Mouse (Mus musculus): ENCODE results near the gene Plekhb1. TPM values are rescaled to one million over a fixed set of nuclear protein-coding genes. Genes with fewer than 3 reads are reported as not detected.

Gene Plekhb1
- polyA plus RNA-seq, 1 experiment from 2014 or later, result 15.5 TPM

DNA sequence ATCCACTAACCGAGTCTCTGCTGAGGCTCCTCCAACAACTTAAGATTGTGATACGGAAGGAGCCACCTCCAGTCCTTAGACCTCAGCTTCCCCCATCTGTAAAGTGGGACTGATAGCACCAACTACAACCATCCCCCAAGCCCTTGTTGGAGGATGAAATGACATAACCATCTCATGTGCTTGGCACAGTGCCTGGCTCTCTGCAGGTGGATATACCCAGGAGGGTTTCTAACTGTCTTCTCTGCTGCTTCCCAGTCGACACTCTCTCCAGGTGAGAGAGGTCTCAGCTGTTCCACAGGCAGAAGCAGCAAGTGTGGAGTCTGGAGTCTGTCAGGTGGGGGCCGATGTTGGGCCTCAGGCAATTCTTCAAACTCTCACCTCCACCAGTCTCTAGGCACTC lies 11.2 kb downstream of the Plekhb1 start:
- H3K9me3 ChIP-seq (ENCODE audit: control insufficient read depth, low read depth, low read length), result no peaks in the 10 kb centered on the region
- no peak for ATAC-seq (ENCODE audit: insufficient number of reproducible peaks, insufficient read depth, low FRiP score, low read depth)
- no peaks in the 10 kb centered on the region for H3K27me3 ChIP-seq (ENCODE audit: control insufficient read depth, insufficient read depth, low read length)
- no peak overlapping the region for H3K27ac ChIP-seq (ENCODE audit: low read length)
- H3K4me2 ChIP-seq (replicated peaks; ENCODE audit: low read depth, low read length), result no peak overlapping the region
- WGBS, result 61% methylated on average over 4 of the region's 4 CpGs
- H3K9ac ChIP-seq (replicated peaks; ENCODE audit: low read depth, low read length), result no peak overlapping the region
- peaks cover 9% of the 10 kb centered on the region; the same call in 1 of the 2 replicates for H3K36me3 ChIP-seq (ENCODE audit: control insufficient read depth, insufficient read depth, low read length)
- no peaks in the 10 kb centered on the region for H3K4me1 ChIP-seq (ENCODE audit: control insufficient read depth, insufficient read depth, low read length)
- no peak overlapping the region for H3K4me3 ChIP-seq (ENCODE audit: low read depth, low read length)

DNA sequence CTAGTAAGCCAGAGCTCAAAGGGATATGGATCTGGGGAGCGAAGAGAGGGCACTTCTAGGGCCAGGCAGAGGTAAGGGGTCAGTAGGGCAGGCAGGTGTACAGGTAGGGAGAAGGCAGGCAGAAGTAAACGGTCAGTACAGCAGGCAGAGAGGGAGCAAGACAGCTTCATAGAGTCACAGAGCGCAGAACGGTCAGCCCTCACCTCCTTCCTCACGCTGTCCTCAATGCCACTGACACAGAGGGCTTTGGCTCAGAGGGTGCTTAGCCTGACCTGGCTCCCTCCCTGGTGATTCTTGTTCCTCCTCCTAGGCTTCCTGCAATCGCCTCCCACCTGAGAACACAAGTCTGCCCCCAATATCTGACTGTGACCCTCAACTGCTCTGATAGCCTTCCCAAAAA lies 11.8 kb downstream of the Plekhb1 start:
- no peaks in the 10 kb centered on the region for H3K9me3 ChIP-seq (ENCODE audit: control insufficient read depth, low read depth, low read length)
- 77% methylated on average over 6 of the region's 6 CpGs for whole genome bisulfite sequencing
- ATAC-seq (ENCODE audit: insufficient number of reproducible peaks, insufficient read depth, low FRiP score, low read depth), result no peak

DNA sequence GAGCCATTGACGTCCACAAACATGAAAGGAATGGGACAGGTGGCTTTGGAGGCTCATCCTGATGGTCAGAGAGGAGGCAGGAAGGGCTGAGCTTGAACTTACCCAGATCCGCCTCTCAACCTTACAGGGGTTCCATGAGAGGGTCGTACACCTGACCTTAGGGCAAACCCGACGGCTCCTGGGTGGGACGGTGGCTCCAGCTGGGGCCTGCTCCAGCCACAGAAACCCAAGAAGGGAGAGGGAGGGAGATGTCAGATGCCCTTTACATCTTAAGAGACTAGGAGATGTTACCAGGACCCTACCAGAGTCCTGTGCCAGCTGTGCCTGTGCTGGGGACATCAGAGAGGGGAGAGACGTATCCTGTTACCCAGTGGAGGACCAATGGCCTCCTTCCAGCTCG lies 12.4 kb downstream of the Plekhb1 start:
- 62% methylated on average over 8 of the region's 8 CpGs for WGBS
- no peak overlapping the region for H3K4me2 ChIP-seq (replicated peaks; ENCODE audit: low read depth, low read length)
- no peak overlapping the region for H3K27ac ChIP-seq (ENCODE audit: low read length)
- no peak overlapping the region for H3K4me3 ChIP-seq (ENCODE audit: low read depth, low read length)
- H3K27me3 ChIP-seq (ENCODE audit: control insufficient read depth, insufficient read depth, low read length), result no peaks in the 10 kb centered on the region
- ATAC-seq (ENCODE audit: insufficient number of reproducible peaks, insufficient read depth, low FRiP score, low read depth), result no peak
- no peaks in the 10 kb centered on the region for H3K9me3 ChIP-seq (ENCODE audit: control insufficient read depth, low read depth, low read length)
- H3K9ac ChIP-seq (replicated peaks; ENCODE audit: low read depth, low read length), result no peak overlapping the region
- H3K36me3 ChIP-seq (ENCODE audit: control insufficient read depth, insufficient read depth, low read length), result peaks cover 9% of the 10 kb centered on the region; the same call in 1 of the 2 replicates
- no peaks in the 10 kb centered on the region for H3K4me1 ChIP-seq (ENCODE audit: control insufficient read depth, insufficient read depth, low read length)

More for the DNA sequence above, 11.8 kb downstream of the Plekhb1 start:
- no peaks in the 10 kb centered on the region for H3K4me1 ChIP-seq (ENCODE audit: control insufficient read depth, insufficient read depth, low read length)
- H3K27me3 ChIP-seq (ENCODE audit: control insufficient read depth, insufficient read depth, low read length), result no peaks in the 10 kb centered on the region
- no peak overlapping the region for H3K9ac ChIP-seq (replicated peaks; ENCODE audit: low read depth, low read length)
- H3K4me2 ChIP-seq (replicated peaks; ENCODE audit: low read depth, low read length), result no peak overlapping the region
- H3K4me3 ChIP-seq (ENCODE audit: low read depth, low read length), result no peak overlapping the region
- H3K36me3 ChIP-seq (ENCODE audit: control insufficient read depth, insufficient read depth, low read length), result peaks cover 9% of the 10 kb centered on the region; the same call in 1 of the 2 replicates
- H3K27ac ChIP-seq (ENCODE audit: low read length), result no peak overlapping the region

DNA sequence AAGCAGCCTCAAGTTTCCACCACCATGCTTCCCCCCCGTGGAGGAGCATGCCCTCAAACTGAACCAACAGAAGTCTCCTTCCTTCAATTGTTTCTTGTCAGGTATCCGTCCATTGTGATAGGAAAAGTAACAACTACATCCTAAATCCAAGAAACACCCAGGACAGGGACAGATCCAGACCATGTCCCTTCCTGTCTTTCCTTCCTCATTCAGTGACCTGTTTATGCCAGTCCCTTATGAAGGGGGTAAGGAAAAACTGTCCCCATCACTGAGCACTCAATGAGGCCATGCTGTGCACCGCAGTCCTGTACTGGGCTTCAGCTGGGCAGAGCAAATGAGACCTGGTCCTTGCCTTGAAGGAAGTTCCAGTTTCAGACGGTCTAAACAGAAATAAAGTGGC lies 13.1 kb downstream of the Plekhb1 start:
- Histone ChIP-seq H3K36me3 (ENCODE audit: control insufficient read depth, insufficient read depth, low read length) (peaks cover 9% of the 10 kb centered on the region; the same call in 1 of the 2 replicates), H3K9ac (replicated peaks; ENCODE audit: low read depth, low read length) (no peak overlapping the region), H3K4me1 (ENCODE audit: control insufficient read depth, insufficient read depth, low read length) (no peaks in the 10 kb centered on the region), H3K27me3 (ENCODE audit: control insufficient read depth, insufficient read depth, low read length) (no peaks in the 10 kb centered on the region), H3K27ac (ENCODE audit: low read length) (no peak overlapping the region), H3K9me3 (ENCODE audit: control insufficient read depth, low read depth, low read length) (no peaks in the 10 kb centered on the region), H3K4me3 (ENCODE audit: low read depth, low read length) (no peak overlapping the region), H3K4me2 (replicated peaks; ENCODE audit: low read depth, low read length) (no peak overlapping the region)
- ATAC-seq (ENCODE audit: insufficient number of reproducible peaks, insufficient read depth, low FRiP score, low read depth), result no peak
- WGBS, result 77% methylated on average over 4 of the region's 4 CpGs

DNA sequence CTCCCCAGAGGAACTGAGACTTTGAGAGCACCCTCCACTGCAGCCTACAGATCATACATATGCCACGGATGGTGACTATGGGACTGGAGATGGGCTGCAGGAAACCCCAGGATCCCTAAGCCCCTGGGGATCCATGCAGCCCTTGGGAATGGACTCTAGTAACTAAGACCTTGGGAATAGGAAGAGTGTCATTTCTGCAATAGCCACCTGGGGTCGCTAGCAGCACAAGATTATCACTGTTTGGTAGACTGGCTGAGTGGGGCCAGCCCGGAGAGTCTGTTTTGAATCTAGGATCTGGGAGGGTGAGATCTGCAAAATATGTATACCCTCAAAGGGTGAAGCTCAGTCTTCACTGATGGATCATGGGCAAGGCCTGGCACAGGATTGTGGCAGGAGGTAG lies 17.1 kb downstream of the Plekhb1 start:
- Histone ChIP-seq H3K9me3 (ENCODE audit: control insufficient read depth, low read depth, low read length) (no peaks in the 10 kb centered on the region), H3K27ac (ENCODE audit: low read length) (no peak overlapping the region), H3K4me2 (replicated peaks; ENCODE audit: low read depth, low read length) (no peak overlapping the region), H3K4me3 (ENCODE audit: low read depth, low read length) (no peak overlapping the region), H3K36me3 (ENCODE audit: control insufficient read depth, insufficient read depth, low read length) (peaks cover 14% of the 10 kb centered on the region; the same call in 1 of the 2 replicates), H3K4me1 (ENCODE audit: control insufficient read depth, insufficient read depth, low read length) (no peaks in the 10 kb centered on the region), H3K9ac (replicated peaks; ENCODE audit: low read depth, low read length) (no peak overlapping the region), H3K27me3 (ENCODE audit: control insufficient read depth, insufficient read depth, low read length) (no peaks in the 10 kb centered on the region)
- 36% methylated on average over 3 of the region's 3 CpGs for WGBS
- no peak for ATAC-seq (ENCODE audit: insufficient number of reproducible peaks, insufficient read depth, low FRiP score, low read depth)

DNA sequence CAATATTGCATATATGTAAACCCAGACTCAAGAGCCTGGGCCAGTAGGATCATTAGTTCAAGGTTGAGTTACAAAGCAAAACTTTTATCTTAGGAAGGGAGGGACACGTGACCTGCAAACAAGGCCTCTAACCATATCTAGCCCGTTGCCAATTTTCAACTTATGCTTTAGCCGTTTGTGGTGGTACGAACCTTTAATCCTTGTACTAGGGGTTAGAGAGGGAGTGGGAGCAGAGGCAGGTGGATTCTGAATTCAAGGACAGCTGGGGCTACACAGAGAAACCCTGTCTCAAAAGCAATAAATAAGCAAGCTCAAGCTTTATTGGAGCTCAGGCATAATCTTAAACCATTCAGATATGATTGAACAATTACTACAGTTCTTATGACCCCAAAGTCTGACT lies 19.8 kb downstream of the Plekhb1 start:
- ATAC-seq (ENCODE audit: insufficient number of reproducible peaks, insufficient read depth, low FRiP score, low read depth), result no peak
- no peak overlapping the region for H3K27ac ChIP-seq (ENCODE audit: low read length)
- H3K4me2 ChIP-seq (replicated peaks; ENCODE audit: low read depth, low read length), result no peak overlapping the region
- no peaks in the 10 kb centered on the region for H3K9me3 ChIP-seq (ENCODE audit: control insufficient read depth, low read depth, low read length)
- peaks cover 8% of the 10 kb centered on the region; the same call in 1 of the 2 replicates for H3K36me3 ChIP-seq (ENCODE audit: control insufficient read depth, insufficient read depth, low read length)
- no peaks in the 10 kb centered on the region for H3K27me3 ChIP-seq (ENCODE audit: control insufficient read depth, insufficient read depth, low read length)
- WGBS, result 81% methylated on average over 4 of the region's 4 CpGs
- no peaks in the 10 kb centered on the region for H3K4me1 ChIP-seq (ENCODE audit: control insufficient read depth, insufficient read depth, low read length)
- H3K4me3 ChIP-seq (ENCODE audit: low read depth, low read length), result no peak overlapping the region
- no peak overlapping the region for H3K9ac ChIP-seq (replicated peaks; ENCODE audit: low read depth, low read length)

DNA sequence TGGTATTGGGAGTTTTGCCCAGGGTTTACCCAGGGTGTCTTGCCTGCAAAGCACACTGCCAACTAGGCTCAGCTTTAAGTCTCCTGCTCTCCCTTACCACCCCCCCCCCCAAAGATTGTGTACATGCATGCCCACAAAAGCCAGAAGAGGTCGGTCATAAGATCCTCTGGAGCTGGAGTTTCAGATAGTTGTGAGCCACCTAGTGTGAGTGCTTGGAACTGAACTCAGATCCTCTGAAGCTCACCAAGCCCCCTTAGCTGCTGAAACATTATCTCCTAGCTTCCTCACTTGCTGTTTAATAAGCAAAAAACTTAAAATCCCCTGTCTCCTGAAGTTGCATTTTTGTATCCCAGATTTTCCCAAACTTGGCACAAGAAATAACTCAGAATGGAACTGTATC lies 24.6 kb downstream of the Plekhb1 start:
- Histone ChIP-seq H3K9ac (replicated peaks; ENCODE audit: low read depth, low read length) (no peak overlapping the region), H3K4me2 (replicated peaks; ENCODE audit: low read depth, low read length) (no peak overlapping the region), H3K27me3 (ENCODE audit: control insufficient read depth, insufficient read depth, low read length) (no peaks in the 10 kb centered on the region), H3K4me3 (ENCODE audit: low read depth, low read length) (no peak overlapping the region), H3K27ac (ENCODE audit: low read length) (no peak overlapping the region), H3K4me1 (ENCODE audit: control insufficient read depth, insufficient read depth, low read length) (no peaks in the 10 kb centered on the region), H3K9me3 (ENCODE audit: control insufficient read depth, low read depth, low read length) (no peaks in the 10 kb centered on the region), H3K36me3 (ENCODE audit: control insufficient read depth, insufficient read depth, low read length) (peaks cover 28% of the 10 kb centered on the region)
- 10% methylated on average over 1 of the region's 1 CpGs for WGBS
- ATAC-seq (ENCODE audit: insufficient number of reproducible peaks, insufficient read depth, low FRiP score, low read depth), result no peak

DNA sequence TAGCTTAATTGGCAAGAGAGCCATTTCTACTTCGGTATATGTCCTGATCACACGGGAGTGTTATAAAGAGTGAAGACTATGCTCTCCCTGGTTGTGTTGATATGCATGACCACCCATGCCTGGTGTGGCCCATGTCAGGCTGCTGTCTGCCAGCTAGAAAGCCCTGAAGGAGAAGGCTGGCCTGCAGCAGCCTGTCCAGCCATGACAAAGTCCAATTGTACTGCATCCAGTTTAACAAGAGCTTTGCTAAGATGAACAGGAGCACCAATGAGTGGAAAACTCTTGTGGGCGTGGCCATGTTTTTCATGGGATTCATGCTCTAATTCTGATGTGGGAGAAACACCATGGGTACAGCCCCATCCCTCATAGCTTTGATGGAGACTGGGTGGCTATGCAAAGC lies 37.7 kb downstream of the Plekhb1 start:
- WGBS, result 81% methylated on average over 3 of the region's 3 CpGs

DNA sequence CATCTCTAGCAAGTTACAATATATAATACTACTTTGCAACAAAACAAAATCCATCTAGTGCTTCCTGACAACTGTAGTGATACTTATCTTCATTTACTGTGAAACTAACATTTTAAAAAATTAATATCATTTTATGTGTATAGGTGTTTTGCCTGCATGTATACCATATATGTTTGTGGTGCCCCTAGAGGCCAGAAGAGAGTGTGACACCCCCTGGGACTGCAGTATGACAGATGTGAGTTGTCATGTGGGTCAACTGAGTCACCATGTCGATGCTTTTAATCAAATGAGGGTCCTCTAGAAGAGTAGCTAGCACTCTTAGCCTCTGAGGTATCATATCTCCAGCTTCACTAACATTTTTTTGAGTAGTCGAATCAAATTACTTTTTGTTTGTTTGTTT lies 39.9 kb downstream of the Plekhb1 start:
- WGBS, result 70% methylated on average over 2 of the region's 2 CpGs
- Histone ChIP-seq H3K4me1 (ENCODE audit: control insufficient read depth, insufficient read depth, low read length) (no peaks in the 10 kb centered on the region), H3K9me3 (ENCODE audit: control insufficient read depth, low read depth, low read length) (no peaks in the 10 kb centered on the region), H3K36me3 (ENCODE audit: control insufficient read depth, insufficient read depth, low read length) (no peaks in the 10 kb centered on the region), H3K4me3 (ENCODE audit: low read depth, low read length) (no peak overlapping the region), H3K27me3 (ENCODE audit: control insufficient read depth, insufficient read depth, low read length) (no peaks in the 10 kb centered on the region), H3K9ac (replicated peaks; ENCODE audit: low read depth, low read length) (no peak overlapping the region), H3K27ac (ENCODE audit: low read length) (no peak overlapping the region), H3K4me2 (replicated peaks; ENCODE audit: low read depth, low read length) (no peak overlapping the region)
- no peak for ATAC-seq (ENCODE audit: insufficient number of reproducible peaks, insufficient read depth, low FRiP score, low read depth)

More for the DNA sequence above, 37.7 kb downstream of the Plekhb1 start:
- Histone ChIP-seq H3K27me3 (ENCODE audit: control insufficient read depth, insufficient read depth, low read length) (no peaks in the 10 kb centered on the region), H3K4me3 (ENCODE audit: low read depth, low read length) (no peak overlapping the region), H3K9ac (replicated peaks; ENCODE audit: low read depth, low read length) (no peak overlapping the region), H3K9me3 (ENCODE audit: control insufficient read depth, low read depth, low read length) (no peaks in the 10 kb centered on the region), H3K4me2 (replicated peaks; ENCODE audit: low read depth, low read length) (no peak overlapping the region), H3K27ac (ENCODE audit: low read length) (no peak overlapping the region), H3K4me1 (ENCODE audit: control insufficient read depth, insufficient read depth, low read length) (no peaks in the 10 kb centered on the region), H3K36me3 (ENCODE audit: control insufficient read depth, insufficient read depth, low read length) (peaks cover under 1% of the 10 kb centered on the region; the same call in 1 of the 2 replicates)
- ATAC-seq (ENCODE audit: insufficient number of reproducible peaks, insufficient read depth, low FRiP score, low read depth), result no peak

All from stomach, embryonic 14.5 days (tissue).